Mouse (Mus musculus) brain, embryonic 18.5 days (tissue): ENCODE measurements around the gene Olfr457.
"Not testable (repeated sequence)": the region's sequence is repeated elsewhere in the genome, so short reads cannot be mapped to it uniquely, and the experiment has no call there.

Experiments
- DNase-seq: peaks from one replicate; pipeline ENCODE4 v3.0.0-alpha.2; 2012; ENCODE audit warnings: low read depth, low spot score

The Olfr457 gene

GRCm38 (mm10) chr6:42476235-42476634 is at the start of gene Olfr457:
Olfr457 (minus strand) TSS chr6:42476335.
- no peak for DNase-seq

GRCm38 (mm10) chr6:42513461-42513860 is 37.3 kb upstream of the Olfr457 start:
- DNase-seq: no peak

GRCm38 (mm10) chr6:42509311-42509710 is 33.2 kb upstream of the Olfr457 start:
- DNase-seq: no peak

GRCm38 (mm10) chr6:42503478-42503877 is 27.3 kb upstream of the Olfr457 start:
- DNase-seq: no peak

- DNase-seq: no peak
Measured at GRCm38 (mm10) chr6:42489731-42490130, 13.6 kb upstream of the Olfr457 start.

GRCm38 (mm10) chr6:42487114-42487513 is 11.0 kb upstream of the Olfr457 start, which contains the start of gene Olfr456:
Olfr456 (minus strand) TSS chr6:42487214.
- DNase-seq: no peak

- DNase-seq: no peak
Measured at GRCm38 (mm10) chr6:42484633-42485032, 8.5 kb upstream of the Olfr457 start.

- DNase-seq: not testable (repeated sequence)
Measured at GRCm38 (mm10) chr6:42471298-42471697, 4.8 kb downstream of the Olfr457 start.

GRCm38 (mm10) chr6:42470542-42470941 is 5.6 kb downstream of the Olfr457 start:
- DNase-seq: no peak

GRCm38 (mm10) chr6:42465096-42465495 is 11.0 kb downstream of the Olfr457 start, which contains the start of gene Olfr458:
Olfr458 (minus strand) TSS chr6:42465196.
- DNase-seq: no peak

GRCm38 (mm10) chr6:42447381-42447780 is 28.8 kb downstream of the Olfr457 start:
- no peak for DNase-seq

GRCm38 (mm10) chr6:42444491-42444890 is 31.6 kb downstream of the Olfr457 start:
- DNase-seq: no peak

- no peak for DNase-seq
Measured at GRCm38 (mm10) chr6:42441395-42441794, 34.7 kb downstream of the Olfr457 start.

GRCm38 (mm10) chr6:42435490-42435889 is 40.6 kb downstream of the Olfr457 start:
- DNase-seq: no peak

- DNase-seq: no peak
Measured at GRCm38 (mm10) chr6:42434446-42434845, 41.7 kb downstream of the Olfr457 start, which contains the start of gene Tas2r126. Tas2r126 (plus strand) TSS chr6:42434535.

GRCm38 (mm10) chr6:42433554-42433953 is 42.6 kb downstream of the Olfr457 start:
- DNase-seq: no peak

- DNase-seq: no peak
Measured at GRCm38 (mm10) chr6:42426337-42426736, 49.8 kb downstream of the Olfr457 start.

GRCm38 (mm10) chr6:42424472-42424871 is 51.7 kb downstream of the Olfr457 start:
- no peak for DNase-seq

GRCm38 (mm10) chr6:42421439-42421838 is 54.7 kb downstream of the Olfr457 start:
- no peak for DNase-seq

- no peak for DNase-seq
Measured at GRCm38 (mm10) chr6:42419443-42419842, 56.7 kb downstream of the Olfr457 start.
